Mouse (Mus musculus) heart, embryonic 16.5 days (tissue): Measurements from ENCODE around the gene Lmbrd2. TPM values are rescaled to one million over a fixed set of nuclear protein-coding genes. Genes with fewer than 3 reads are reported as not detected.
"Not testable (repeated sequence)": the region's sequence is repeated elsewhere in the genome, so short reads cannot be mapped to it uniquely, and the experiment has no call there.

Source experiments
- ATAC-seq: fragments of 200-750 bp; cut with Nextera tagmentation; replicated peaks from 2 replicates; pipeline ENCODE4 v1.8.0; 2017; ENCODE audit warnings: moderate number of reproducible peaks; ENCODE audit not compliant: insufficient read depth, low FRiP score; ENCODE audit errors: extremely low read depth
- H3K27ac ChIP-seq: fragments of 300-500 bp; sonication (generic); 2 replicates; pipeline ENCODE4 v1.5.1; 2014; ENCODE audit warnings: mild to moderate bottlenecking, low read length, control low read depth, moderate library complexity
- H3K27me3 ChIP-seq: fragments of 300-500 bp; sonication (generic); 2 replicates; pipeline ENCODE4 v1.6.1; 2014; ENCODE audit warnings: low read length, mixed read lengths; ENCODE audit not compliant: control insufficient read depth, insufficient read depth
- H3K36me3 ChIP-seq: fragments of 300-500 bp; sonication (generic); 2 replicates; pipeline ENCODE4 v1.6.1; 2014; ENCODE audit not compliant: control insufficient read depth, insufficient read depth
- H3K4me1 ChIP-seq: fragments of 300-500 bp; sonication (generic); 2 replicates; pipeline ENCODE4 v1.6.1; 2014; ENCODE audit warnings: low read length, mixed read lengths; ENCODE audit not compliant: control insufficient read depth, insufficient read depth
- H3K4me2 ChIP-seq: fragments of 300-500 bp; sonication (generic); 2 replicates; pipeline ENCODE4 v1.6.1; 2014; ENCODE audit warnings: low read depth, mild to moderate bottlenecking, control low read depth, low read length
- H3K4me3 ChIP-seq: fragments of 300-500 bp; sonication (generic); 2 replicates; pipeline ENCODE4 v1.5.1; 2014; ENCODE audit warnings: mild to moderate bottlenecking, control low read depth, low read length
- H3K9ac ChIP-seq: fragments of 300-500 bp; sonication (generic); 2 replicates; pipeline ENCODE4 v1.6.1; 2014; ENCODE audit warnings: low read length, control low read depth
- H3K9me3 ChIP-seq: fragments of 300-500 bp; sonication (generic); replicated peaks from 2 replicates; pipeline ENCODE4 v1.6.1; 2016; ENCODE audit warnings: low read length; ENCODE audit not compliant: control insufficient read depth
- WGBS: fragments of 180-500 bp; shearing (Covaris S2); extraction: QIAGEN DNeasy Blood & Tissue Kit; methylation state at CpG from one replicate; pipeline ENCODE4 v1.1.7; 2014; 5-methylcytosine and 5-hydroxymethylcytosine counted together
- polyA plus RNA-seq: library from polyadenylated mRNA; unstranded; fragments of >200 nt; fragmentation: Nextera tagmentation; extraction: Ambion mirVana; gene quantifications from 2 replicates; pipeline ENCODE4 v1.2.1, GENCODE M21; 2015

Gene Lmbrd2
- polyA plus RNA-seq, 1 experiment from 2014 or later, result 1.7 TPM

- Histone ChIP-seq H3K9me3 (no peaks in the 10 kb centered on the region), H3K27me3 (no peaks in the 10 kb centered on the region), H3K4me3 (no peak overlapping the region), H3K4me1 (no peaks in the 10 kb centered on the region), H3K36me3 (peaks cover 15% of the 10 kb centered on the region), H3K27ac (no peak overlapping the region), H3K4me2 (no peak overlapping the region), H3K9ac (no peak overlapping the region)
- 70% methylated on average over 6 of the region's 6 CpGs for WGBS
- no peak for ATAC-seq
Observed at GRCm38 (mm10) chr15:9164125-9164524, 23.8 kb downstream of the Lmbrd2 start.

- Histone ChIP-seq H3K9ac (no peak overlapping the region), H3K27me3 (no peaks in the 10 kb centered on the region), H3K27ac (no peak overlapping the region), H3K36me3 (peaks cover 8% of the 10 kb centered on the region; the same call in 1 of the 2 replicates), H3K4me1 (no peaks in the 10 kb centered on the region), H3K4me2 (no peak overlapping the region), H3K4me3 (no peak overlapping the region), H3K9me3 (no peaks in the 10 kb centered on the region)
- no peak for ATAC-seq
- 91% methylated on average over 3 of the region's 3 CpGs for WGBS
Observed at GRCm38 (mm10) chr15:9177038-9177437, 36.7 kb downstream of the Lmbrd2 start.

- H3K4me1 ChIP-seq, result no peaks in the 10 kb centered on the region
- no peaks in the 10 kb centered on the region for H3K27me3 ChIP-seq
- no peak overlapping the region for H3K4me3 ChIP-seq
- no peaks in the 10 kb centered on the region for H3K9me3 ChIP-seq
- H3K36me3 ChIP-seq, result peaks cover 4% of the 10 kb centered on the region; the same call in 1 of the 2 replicates
- ATAC-seq, result no peak
- H3K4me2 ChIP-seq, result no peak overlapping the region
- 92% methylated on average over 5 of the region's 5 CpGs for WGBS
- no peak overlapping the region for H3K9ac ChIP-seq
- no peak overlapping the region for H3K27ac ChIP-seq
Observed at GRCm38 (mm10) chr15:9183995-9184394, 43.6 kb downstream of the Lmbrd2 start.

DNA sequence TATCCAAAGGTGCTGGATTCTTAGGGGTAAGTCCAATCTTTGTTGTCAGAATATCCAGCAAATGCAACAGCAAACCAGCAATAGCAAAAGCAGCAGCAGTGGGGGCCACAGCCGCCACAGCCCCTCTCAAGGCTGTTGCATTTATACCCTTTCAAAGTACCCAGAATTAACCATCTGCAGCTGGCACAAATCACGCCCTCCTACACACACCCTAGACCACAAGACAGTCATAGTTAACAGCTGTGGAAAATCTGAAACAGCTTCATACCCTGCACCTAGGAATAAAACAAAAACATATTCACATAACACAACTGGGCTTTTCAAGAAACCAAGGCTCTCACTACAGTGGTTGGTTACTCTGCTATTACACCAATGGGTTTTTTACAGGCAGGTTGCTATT, 49.4 kb downstream of the Lmbrd2 start:
- H3K36me3 ChIP-seq, result peaks cover 5% of the 10 kb centered on the region
- H3K9ac ChIP-seq, result no peak overlapping the region
- no peak overlapping the region for H3K4me3 ChIP-seq
- ATAC-seq, result no peak
- no peaks in the 10 kb centered on the region for H3K27me3 ChIP-seq
- no peak overlapping the region for H3K4me2 ChIP-seq
- no peaks in the 10 kb centered on the region for H3K4me1 ChIP-seq
- no peaks in the 10 kb centered on the region for H3K9me3 ChIP-seq
- WGBS, result 85% methylated on average over 2 of the region's 2 CpGs
- H3K27ac ChIP-seq, result no peak overlapping the region

- not testable (repeated sequence) for H3K9ac ChIP-seq, H3K27ac ChIP-seq, H3K4me1 ChIP-seq, H3K9me3 ChIP-seq, H3K36me3 ChIP-seq, H3K4me2 ChIP-seq, H3K27me3 ChIP-seq, H3K4me3 ChIP-seq, ATAC-seq
Observed at GRCm38 (mm10) chr15:9192685-9193084, 52.3 kb downstream of the Lmbrd2 start.

DNA sequence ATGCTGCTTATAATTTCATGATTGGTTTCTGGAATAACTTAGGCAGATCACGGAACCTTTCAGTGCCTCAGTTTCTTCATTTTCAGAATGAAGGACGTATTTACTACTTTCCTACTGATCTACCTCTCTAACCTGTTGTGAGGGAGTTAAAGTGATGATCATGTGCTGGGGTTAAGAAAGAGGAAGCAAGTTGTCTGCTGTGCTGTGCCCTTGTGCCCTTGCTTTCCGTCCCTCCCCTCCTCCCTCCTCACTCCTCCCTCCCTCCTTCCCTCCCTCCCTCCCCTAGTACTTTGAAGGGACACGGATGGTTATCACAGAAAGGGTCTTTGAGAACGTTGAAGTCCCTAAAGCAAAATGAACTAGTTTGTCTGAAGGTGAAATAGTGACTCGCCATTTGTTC, 58.1 kb downstream of the Lmbrd2 start:
- WGBS, result 50% methylated on average over 6 of the region's 6 CpGs
- H3K27me3 ChIP-seq, result no peaks in the 10 kb centered on the region
- H3K4me2 ChIP-seq, result no peak overlapping the region
- H3K9ac ChIP-seq, result no peak overlapping the region
- no peak overlapping the region for H3K4me3 ChIP-seq
- H3K27ac ChIP-seq, result no peak overlapping the region
- peaks cover 3% of the 10 kb centered on the region for H3K36me3 ChIP-seq
- H3K9me3 ChIP-seq, result no peaks in the 10 kb centered on the region
- no peaks in the 10 kb centered on the region for H3K4me1 ChIP-seq
- no peak for ATAC-seq

DNA sequence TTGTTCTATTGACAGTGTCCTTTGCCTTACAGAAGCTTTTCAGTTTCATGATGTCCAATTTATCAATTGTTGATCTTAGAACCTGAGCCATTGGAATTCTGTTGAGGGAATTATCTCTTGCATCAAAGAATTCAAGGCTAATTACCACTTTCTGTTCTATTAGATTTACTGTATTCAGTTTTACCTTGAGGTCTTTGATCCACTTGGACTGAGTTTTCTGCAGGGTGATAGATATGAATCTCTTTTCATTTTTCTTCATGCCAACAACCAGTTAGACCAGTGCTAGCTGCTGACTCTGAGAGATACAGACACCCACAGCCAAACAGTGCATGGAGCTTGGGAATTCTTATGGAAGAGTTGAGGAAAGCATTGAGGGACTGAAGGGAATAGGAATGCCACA, 71.5 kb downstream of the Lmbrd2 start:
- H3K9me3 ChIP-seq, result no peaks in the 10 kb centered on the region
- H3K9ac ChIP-seq, result no peak overlapping the region
- ATAC-seq, result no peak
- H3K4me1 ChIP-seq, result no peaks in the 10 kb centered on the region
- no peak overlapping the region for H3K27ac ChIP-seq
- no peak overlapping the region for H3K4me3 ChIP-seq
- H3K27me3 ChIP-seq, result no peaks in the 10 kb centered on the region
- no peaks in the 10 kb centered on the region for H3K36me3 ChIP-seq
- no peak overlapping the region for H3K4me2 ChIP-seq

GRCm38 (mm10) chr15:9213026-9213425, 72.7 kb downstream of the Lmbrd2 start:
- not testable (repeated sequence) for ATAC-seq, H3K27me3 ChIP-seq, H3K4me2 ChIP-seq, H3K27ac ChIP-seq, H3K4me3 ChIP-seq, H3K36me3 ChIP-seq, H3K9me3 ChIP-seq, H3K4me1 ChIP-seq, H3K9ac ChIP-seq
- 81% methylated on average over 3 of the region's 3 CpGs for WGBS

GRCm38 (mm10) chr15:9213431-9213830, 73.1 kb downstream of the Lmbrd2 start:
- H3K27me3 ChIP-seq, H3K4me1 ChIP-seq, H3K4me2 ChIP-seq, H3K4me3 ChIP-seq, H3K9ac ChIP-seq, H3K9me3 ChIP-seq, ATAC-seq, H3K36me3 ChIP-seq, H3K27ac ChIP-seq: not testable (repeated sequence)
- WGBS, result 85% methylated on average over 7 of the region's 7 CpGs

- ATAC-seq, result no peak
- H3K27ac ChIP-seq, result no peak overlapping the region
- no peaks in the 10 kb centered on the region for H3K9me3 ChIP-seq
- no peaks in the 10 kb centered on the region for H3K27me3 ChIP-seq
- 89% methylated on average over 5 of the region's 5 CpGs for WGBS
- no peak overlapping the region for H3K4me3 ChIP-seq
- no peak overlapping the region for H3K9ac ChIP-seq
- no peaks in the 10 kb centered on the region for H3K36me3 ChIP-seq
- H3K4me2 ChIP-seq, result no peak overlapping the region
- no peaks in the 10 kb centered on the region for H3K4me1 ChIP-seq
Observed at GRCm38 (mm10) chr15:9216446-9216845, 76.1 kb downstream of the Lmbrd2 start.
